Mouse (Mus musculus) spleen, adult 18-20 months (tissue): ENCODE results near the gene Mfsd5.
A peak's percentile ranks its signal among the peaks of the same experiment; 100 is the strongest.

ENCODE experiments used
- DNase-seq, 2 experiments: peaks; one replicate each; pipeline ENCODE4 v3.0.0; 2022; ENCODE audit warnings: mixed read lengths in 2 of 2

The Mfsd5 gene

DNA sequence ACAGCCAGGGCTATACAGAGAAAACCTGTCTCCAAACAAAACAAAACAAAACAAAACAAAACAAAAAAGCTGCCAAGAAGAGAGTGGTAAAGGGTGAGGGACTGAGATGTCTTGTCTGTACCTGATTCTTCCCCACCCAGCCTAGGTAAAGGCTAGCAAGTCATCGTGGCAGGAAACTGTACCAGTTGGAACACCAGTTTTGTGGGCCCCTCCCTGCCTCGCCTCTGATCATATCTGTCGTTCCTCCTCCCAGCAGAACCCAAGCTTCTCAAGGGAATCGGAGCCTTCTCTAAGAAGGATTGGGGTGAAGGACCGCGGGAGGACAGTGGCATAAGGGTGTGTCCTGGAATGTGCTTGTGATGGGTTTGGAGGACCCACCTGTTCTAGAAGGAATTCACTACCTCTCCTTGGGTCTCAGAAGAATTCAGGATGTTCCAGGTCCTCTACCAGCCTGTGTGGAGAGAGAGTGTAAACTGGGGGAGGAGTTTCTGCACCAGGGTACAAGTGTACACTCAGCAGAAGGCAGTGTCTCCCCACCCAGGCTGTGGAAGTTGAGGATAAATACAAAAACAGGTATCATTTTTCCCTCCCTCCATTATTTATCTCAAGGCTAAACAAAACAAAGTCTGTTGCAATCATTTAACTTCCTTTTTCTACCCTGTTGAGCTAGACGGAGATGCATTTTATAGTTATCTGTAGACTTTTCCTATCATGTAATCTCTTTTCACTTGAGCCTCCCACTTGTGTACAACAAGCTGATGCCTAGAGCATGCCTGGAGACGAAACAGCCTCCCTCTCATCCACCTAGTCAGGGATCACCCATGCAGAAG lies 3.4 kb downstream of the Mfsd5 start:
- DNase-seq = no peak

DNA sequence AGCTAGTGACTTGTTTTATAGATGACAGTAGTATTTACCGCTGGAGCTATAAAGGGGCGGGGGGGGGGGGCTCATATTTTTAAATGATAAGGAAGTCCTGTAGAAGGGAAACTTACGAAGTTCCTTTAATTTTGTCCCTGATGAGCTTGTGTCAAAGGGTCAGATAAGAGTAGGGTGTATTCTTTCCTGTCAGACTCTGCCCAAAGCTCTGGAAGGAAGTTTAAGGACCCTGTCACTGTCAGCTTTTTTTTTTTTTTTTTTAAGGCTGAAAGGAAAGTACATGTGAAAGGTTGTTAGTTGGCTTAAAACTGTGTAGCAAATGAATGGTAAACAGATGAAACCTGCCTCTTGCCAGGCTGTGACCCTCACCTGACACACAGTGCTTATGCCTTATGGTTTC lies 4.4 kb downstream of the Mfsd5 start:
- DNase-seq = no peak

DNA sequence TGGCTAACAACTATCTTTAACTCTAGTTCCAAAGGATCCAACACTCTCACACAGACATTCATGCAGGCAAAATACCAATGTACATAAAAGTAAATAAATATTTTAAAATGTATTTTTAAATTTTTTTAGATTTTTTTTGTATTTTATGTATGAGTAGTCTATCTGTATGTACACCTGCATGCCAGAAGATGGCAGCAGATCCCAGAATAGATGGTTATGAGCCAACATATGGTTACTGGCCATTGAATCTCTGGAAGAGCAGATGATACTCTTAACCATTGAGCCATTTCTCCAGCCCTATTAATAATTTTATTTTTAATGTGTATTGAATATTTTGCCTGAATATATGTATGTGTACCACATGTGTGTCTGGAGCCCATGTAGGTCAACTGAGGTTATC lies 8.1 kb downstream of the Mfsd5 start:
- DNase-seq = peak in 1 of 2 experiments; percentile 39

DNA sequence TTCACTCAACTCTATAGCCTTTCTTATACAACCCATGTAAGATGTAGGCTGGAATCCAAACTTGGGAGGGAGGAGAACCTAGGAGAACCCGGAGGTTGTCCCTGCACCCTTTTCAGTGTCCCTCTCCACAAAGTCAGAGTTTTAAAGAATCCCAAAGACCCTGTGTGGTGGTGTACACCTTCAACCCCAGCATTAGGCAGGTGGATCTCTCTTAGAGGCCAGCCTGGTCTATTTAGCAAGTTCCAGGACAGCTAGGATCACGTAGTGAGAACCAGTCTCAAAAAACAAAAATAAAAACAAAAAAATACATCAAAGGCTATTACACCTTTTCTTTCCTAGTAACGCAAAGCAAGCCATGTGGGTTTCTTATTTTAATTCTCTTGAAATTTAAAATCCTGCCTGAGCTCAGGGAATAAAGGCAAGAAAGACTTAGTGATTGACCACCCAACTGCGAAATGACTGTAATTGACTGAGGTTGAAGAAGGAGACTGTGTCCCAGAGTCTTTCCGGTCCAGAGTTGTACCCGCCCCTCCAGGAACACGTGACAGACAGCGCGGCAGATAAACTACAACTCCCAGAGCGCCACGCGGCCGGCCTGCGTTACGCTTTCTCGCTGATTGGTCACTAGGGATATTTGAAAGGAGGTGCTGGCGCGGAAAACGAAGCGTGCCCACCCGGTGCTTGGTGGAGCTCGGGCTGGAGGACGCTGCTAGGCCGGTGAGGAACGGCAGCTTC lies 16.5 kb downstream of the Mfsd5 start, which contains the start of gene Espl1:
Gene Espl1, plus strand, starts transcription at position 634 of the 735 bp plus-strand sequence.
- peak; percentile 88 to 95 for DNase-seq

DNA sequence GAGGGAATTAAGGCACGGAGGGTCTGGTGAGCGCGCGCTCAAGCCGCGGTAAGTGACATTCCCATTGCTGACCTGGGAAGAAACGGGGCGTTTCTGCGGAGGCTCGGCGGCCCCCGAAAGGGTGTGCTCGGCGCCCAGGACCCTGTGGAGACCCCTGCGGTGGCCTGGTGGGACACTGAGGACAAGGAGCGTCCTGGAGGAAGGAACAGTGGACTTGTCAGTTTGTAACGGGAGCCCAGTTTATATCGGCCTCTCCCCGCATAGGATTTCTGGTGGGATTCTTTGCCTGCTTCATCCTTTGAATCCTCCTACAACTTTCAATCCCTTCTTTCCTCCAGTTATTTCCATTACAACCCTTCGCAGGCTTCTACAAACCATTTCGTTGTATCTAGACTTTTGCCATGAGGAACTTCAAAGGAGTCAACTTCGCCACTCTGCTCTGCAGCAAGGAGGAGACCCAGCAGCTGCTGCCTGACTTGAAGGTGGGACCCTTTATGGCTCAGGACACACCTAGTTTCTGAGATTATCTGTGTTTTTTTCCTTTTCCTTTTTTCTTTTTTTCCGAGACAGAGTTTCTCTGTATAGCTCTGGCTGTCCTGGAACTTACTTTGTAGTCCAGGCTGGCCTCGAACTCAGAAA lies 17.2 kb downstream of the Mfsd5 start:
- DNase-seq = no peak

DNA sequence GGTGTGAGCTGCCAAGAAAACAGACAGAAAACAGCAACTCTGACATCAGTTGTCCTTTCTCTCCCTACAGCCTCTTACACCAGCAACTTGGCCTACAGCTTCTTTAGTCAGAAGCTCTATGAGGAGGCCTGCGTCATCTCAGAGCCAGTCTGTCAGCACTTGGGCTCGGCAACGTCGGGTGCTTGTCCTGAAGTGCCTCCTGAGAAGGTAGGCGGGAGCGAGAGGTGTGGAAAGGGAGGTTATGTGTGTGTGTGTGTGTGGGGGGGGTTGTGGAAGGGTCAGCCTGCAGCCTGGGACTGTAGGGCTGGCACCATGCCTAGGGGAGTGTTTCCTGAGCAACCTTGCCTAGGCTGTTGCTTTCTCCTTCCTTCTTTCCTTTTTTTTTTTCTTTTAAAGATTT lies 23.3 kb downstream of the Mfsd5 start:
- no peak for DNase-seq

DNA sequence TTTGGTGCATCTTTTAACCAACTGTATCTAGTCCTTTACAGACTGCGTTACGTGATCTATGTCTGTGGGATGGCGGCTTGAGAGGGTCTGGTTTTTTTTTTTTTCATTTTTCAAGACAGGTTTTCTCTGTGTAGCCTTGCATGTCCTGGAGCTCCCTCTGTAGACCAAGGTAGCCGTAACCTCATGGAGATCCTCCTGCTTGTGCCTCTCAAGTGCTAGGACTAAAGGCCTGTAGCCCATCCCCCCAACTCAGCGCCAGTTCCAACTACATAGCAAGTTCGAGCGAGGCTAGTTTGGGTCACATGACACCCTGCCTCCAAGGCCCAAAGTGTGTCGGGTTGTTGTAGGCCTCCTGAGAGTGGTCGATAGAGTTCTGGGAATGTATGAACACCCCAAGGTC lies 29.5 kb downstream of the Mfsd5 start:
- no peak for DNase-seq

DNA sequence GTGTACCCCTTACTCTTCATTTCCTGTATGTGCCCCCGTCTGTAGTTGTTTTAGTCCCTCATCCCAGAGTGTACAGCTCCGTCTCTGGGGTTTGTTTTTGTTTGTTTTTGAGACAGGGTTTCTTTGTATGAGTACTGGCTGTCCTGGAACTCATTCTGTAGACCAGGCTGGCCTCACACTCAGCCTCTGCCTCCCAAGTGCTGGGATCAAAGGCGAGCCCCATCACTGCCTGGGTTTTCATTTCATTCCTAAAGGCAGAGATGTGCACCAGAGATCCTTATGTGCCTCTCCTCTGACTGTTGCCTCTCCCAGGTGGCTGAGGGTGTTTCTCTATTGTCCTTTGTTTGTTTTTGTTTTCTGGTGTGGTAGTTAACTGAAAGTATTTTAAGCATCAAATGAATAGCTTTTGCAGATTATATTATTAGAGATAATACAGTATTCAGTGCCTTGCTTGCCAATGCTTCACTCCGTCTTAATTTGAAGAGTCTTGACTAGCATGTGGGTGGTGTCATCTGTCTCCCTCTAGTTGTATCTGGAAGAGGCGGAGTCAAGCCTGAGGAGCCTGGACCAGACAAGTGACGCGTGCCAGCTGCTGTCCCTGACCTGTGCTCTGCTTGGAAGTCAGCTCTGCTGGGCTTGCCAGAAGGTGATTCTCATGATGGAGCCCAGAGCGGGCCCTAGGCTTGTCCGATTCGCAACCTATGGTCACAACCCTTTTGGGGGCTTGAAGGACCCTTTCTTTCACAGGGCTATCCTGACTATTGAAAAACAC lies 31.0 kb downstream of the Mfsd5 start:
- no peak for DNase-seq

DNA sequence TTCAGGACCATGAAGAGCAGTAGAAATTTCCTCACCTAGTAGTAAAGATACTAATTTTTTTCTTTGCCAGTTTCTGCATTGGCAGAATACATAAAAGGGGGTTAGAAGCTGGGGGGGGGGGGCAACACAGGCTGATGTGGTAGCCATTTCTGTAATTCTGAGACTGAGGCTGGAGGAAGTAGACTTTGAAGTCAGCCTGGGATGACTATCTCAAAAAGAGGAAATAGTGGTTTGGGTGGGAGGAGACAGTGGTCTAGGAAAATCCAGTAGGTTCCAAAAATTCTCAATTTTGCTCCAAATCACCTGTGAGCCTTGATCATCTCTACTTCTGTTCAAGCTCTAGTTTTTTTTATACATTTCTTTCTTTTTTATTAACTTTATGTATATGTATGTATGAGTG lies 32.2 kb downstream of the Mfsd5 start:
- DNase-seq = no peak

DNA sequence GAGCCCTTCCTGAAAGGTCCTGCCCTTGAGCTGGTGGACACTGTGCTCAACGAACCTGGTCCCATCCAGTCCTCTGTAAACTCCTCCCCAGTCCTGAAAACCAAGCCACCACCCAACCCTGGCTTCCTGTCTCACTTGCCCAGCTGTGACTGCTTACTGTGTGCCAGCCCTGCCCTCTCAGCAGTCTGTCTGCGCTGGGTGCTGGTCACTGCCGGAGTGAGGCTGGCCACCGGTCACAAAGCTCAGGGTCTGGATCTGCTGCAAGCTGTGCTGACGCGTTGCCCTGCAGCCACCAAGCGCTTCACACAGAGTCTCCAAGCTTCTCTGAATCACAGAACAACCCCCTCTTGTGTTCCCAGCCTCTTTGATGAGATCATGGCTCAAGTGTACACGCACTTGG lies 36.0 kb downstream of the Mfsd5 start:
- no peak for DNase-seq

DNA sequence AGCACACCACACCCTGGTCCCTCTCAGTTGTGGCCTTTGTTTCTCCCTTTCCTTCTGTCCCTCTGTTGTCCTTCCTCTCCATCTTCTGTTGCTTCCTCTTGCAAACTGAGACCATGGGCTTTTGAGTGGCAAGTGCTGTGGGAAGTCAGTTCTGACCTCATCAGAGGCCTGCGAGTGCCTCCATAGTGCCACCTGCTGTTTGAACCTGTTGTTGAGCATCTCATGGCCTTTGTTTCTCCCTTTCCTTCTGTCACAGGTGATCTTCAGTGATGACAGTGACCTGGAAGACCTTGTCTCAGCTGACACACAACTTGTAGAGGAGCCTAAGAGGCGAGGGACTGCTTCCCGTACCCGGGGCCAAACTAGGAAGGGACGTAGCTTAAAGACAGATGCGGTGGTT lies 37.0 kb downstream of the Mfsd5 start:
- peak; percentile 49 to 75 for DNase-seq

DNA sequence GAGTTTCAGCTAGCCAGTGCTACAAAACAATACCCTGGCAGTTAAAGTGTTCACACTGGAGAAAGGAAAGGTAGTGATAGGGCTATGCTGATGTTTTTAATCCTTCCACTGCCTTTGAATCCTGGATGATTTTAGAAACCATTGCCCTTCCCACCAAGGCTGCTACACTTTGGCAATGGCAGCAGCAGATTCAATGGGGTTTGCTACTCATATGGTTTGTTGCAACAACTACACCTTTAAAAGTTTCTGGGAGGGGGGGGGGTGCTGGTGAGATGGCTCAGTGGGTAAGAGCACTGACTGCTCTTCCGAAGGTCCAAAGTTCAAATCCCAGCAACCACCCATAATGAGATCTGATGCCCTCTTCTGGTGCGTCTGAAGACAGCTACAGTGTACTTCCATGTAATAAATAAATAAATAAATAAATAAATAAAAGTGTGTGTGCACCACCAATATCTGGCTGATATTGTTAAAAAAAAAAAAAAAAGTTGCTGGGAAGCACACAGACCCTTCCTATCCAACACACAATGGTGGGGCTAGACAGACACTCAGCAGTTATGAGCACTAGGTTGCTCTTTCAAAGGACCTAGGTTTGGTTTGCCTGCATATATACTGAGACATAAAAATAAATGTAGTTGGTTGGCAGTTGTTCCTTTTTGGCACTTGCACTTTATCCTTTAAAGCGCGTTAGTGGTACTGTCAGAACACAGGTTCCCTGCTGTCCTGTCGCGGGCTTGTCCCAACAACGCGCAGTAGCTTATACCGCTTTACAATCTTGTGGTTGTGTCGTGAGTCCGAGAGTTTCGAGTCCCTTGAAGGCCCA lies 45.6 kb downstream of the Mfsd5 start:
- DNase-seq = no peak

DNA sequence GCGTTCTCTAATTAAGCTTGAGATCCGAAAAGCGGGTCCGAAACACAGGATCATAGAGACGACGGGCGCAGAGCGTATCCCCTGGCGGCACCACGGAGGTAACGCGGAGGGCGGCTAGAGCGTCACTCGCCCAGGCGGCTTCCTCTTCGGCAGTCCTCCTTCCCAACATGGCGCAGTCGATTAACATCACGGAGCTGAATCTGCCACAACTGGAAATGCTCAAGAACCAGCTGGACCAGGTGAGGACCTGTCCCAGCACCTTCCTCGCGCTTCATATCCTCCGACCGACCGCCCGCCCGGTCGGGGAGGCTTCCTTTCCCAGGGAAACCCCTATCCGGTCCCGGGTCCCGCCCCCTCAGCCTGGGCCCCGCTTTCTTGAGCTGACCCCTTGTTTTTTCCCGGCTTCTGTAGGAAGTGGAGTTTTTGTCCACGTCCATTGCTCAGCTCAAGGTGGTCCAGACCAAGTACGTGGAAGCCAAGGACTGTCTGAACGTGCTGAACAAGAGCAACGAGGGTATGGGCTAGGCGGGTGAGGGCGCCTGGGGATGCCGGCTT lies 46.8 kb downstream of the Mfsd5 start, which contains the start of gene Pfdn5:
Gene Pfdn5, plus strand, starts transcription at position 95 of the 555 bp plus-strand sequence.
- DNase-seq = peak; percentile 74 to 87

DNA sequence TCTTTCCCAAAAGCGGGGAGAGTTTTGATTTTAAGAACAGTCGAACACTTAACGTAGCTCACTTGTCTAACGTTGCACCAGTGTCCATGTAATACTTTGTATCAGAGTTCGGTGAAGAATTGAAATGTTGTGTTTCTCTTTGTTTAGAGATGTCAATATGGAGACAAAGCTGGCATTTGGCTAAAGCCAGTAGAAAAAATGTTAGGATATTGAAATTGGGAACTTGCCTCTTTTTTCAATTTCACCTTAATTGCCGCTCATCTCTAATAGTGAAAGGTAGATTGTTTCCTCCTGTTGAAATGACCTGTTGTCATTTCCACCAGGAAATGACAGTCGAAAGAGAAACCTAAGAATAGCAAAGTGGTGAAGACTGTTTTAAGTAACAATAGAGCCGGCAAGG lies 47.6 kb downstream of the Mfsd5 start:
- DNase-seq = no peak
